Mouse (Mus musculus): Measurements from ENCODE around the gene Ewsr1. TPM values are rescaled to one million over a fixed set of nuclear protein-coding genes. Genes with fewer than 3 reads are reported as not detected.

The Ewsr1 gene
- total RNA-seq, 2 experiments from 2014 or later = 79.3 to 86.5 TPM

- TF ChIP-seq CTCF (IDR thresholded peaks at IDR 0.05) = no peak
- peak overlapping the region; percentile 82 for H3K4me3 ChIP-seq
- H3K27ac ChIP-seq = peak overlapping the region; percentile 81
- DNase-seq = no peak
- intact Hi-C loops (cut with DNase I) = no loop called here
Observed at GRCm38 (mm10) chr11:5062326-5062725, 36.7 kb downstream of the Ewsr1 start.

- H3K27ac ChIP-seq = peak overlapping the region; percentile 81
- H3K4me3 ChIP-seq = peak overlapping the region; percentile 82
- intact Hi-C loops (cut with DNase I) = loop anchor here (2.0 kb wide), 1 partner anchor 21 kb away; no protein-coding TSS in a partner anchor
- no peak for TF ChIP-seq CTCF (IDR thresholded peaks at IDR 0.05)
- peak; percentile 95 for DNase-seq
Observed at GRCm38 (mm10) chr11:5061413-5062139, 37.5 kb downstream of the Ewsr1 start.

GRCm38 (mm10) chr11:5060756-5061412 is 38.2 kb downstream of the Ewsr1 start:
- intact Hi-C loops (cut with DNase I) = loop anchor here (2.0 kb wide), 1 partner anchor 20 kb away; no protein-coding TSS in a partner anchor
- Histone ChIP-seq H3K27ac (peak overlapping the region; percentile 81), H3K4me3 (peak overlapping the region; percentile 82)
- no peak for TF ChIP-seq CTCF (IDR thresholded peaks at IDR 0.05)
- no peak for DNase-seq

- peak; percentile 43 for DNase-seq
- TF ChIP-seq CTCF (IDR thresholded peaks at IDR 0.05) = peak; percentile 86
- intact Hi-C loops (cut with DNase I) = loop anchor here (2.0 kb wide), 1 partner anchor 19 kb away; no protein-coding TSS in a partner anchor
- H3K4me3 ChIP-seq = peak overlapping the region; percentile 19; the same call in 1 of the 2 replicates
- no peak overlapping the region for H3K27ac ChIP-seq
Observed at GRCm38 (mm10) chr11:5059704-5060156, 39.3 kb downstream of the Ewsr1 start.

- no peak for TF ChIP-seq CTCF (IDR thresholded peaks at IDR 0.05)
- H3K27ac ChIP-seq = no peak overlapping the region
- DNase-seq = no peak
- intact Hi-C loops (cut with DNase I) = no loop called here
- H3K4me3 ChIP-seq = peak overlapping the region; percentile 19; the same call in 1 of the 2 replicates
Observed at GRCm38 (mm10) chr11:5059230-5059629, 39.8 kb downstream of the Ewsr1 start.

- TF ChIP-seq CTCF (IDR thresholded peaks at IDR 0.05) = no peak
- intact Hi-C loops (cut with DNase I) = no loop called here
- Histone ChIP-seq H3K27ac (no peak overlapping the region), H3K4me3 (no peak overlapping the region)
- DNase-seq = no peak
Observed at GRCm38 (mm10) chr11:5058783-5059182, 40.3 kb downstream of the Ewsr1 start.

GRCm38 (mm10) chr11:5057856-5058641 is 41.0 kb downstream of the Ewsr1 start, which contains the start of gene Rasl10a:
TSS of gene Rasl10a (plus strand) at chr11:5058128.
- no peak for TF ChIP-seq CTCF (IDR thresholded peaks at IDR 0.05)
- H3K4me3 ChIP-seq = peak within 1 kb of the TSS; percentile 76
- peak; percentile 59 for DNase-seq
- intact Hi-C loops (cut with DNase I) = no loop called here
- H3K27ac ChIP-seq = peak within 1 kb of the TSS; percentile 49

GRCm38 (mm10) chr11:5057541-5057855 is 41.6 kb downstream of the Ewsr1 start:
- H3K4me3 ChIP-seq = peak overlapping the region; percentile 76
- TF ChIP-seq CTCF (IDR thresholded peaks at IDR 0.05) = no peak
- no peak overlapping the region for H3K27ac ChIP-seq
- DNase-seq = no peak
- intact Hi-C loops (cut with DNase I) = no loop called here

GRCm38 (mm10) chr11:5057064-5057463 is 42.0 kb downstream of the Ewsr1 start:
- Histone ChIP-seq H3K27ac (no peak overlapping the region), H3K4me3 (no peak overlapping the region)
- TF ChIP-seq CTCF (IDR thresholded peaks at IDR 0.05) = no peak
- intact Hi-C loops (cut with DNase I) = no loop called here
- no peak for DNase-seq

- TF ChIP-seq CTCF (IDR thresholded peaks at IDR 0.05) = no peak
- Histone ChIP-seq H3K27ac (no peak overlapping the region), H3K4me3 (no peak overlapping the region)
- no peak for DNase-seq
- intact Hi-C loops (cut with DNase I) = no loop called here
Observed at GRCm38 (mm10) chr11:5055945-5056938, 42.8 kb downstream of the Ewsr1 start.

GRCm38 (mm10) chr11:5054874-5055273 is 44.2 kb downstream of the Ewsr1 start:
- DNase-seq = no peak
- intact Hi-C loops (cut with DNase I) = no loop called here
- no peak overlapping the region for H3K4me3 ChIP-seq
- H3K27ac ChIP-seq = no peak overlapping the region
- no peak for TF ChIP-seq CTCF (IDR thresholded peaks at IDR 0.05)
